Mouse (Mus musculus): Measurements from ENCODE around the gene Aloxe3. TPM values are rescaled to one million over a fixed set of nuclear protein-coding genes. Genes with fewer than 3 reads are reported as not detected.

Aloxe3 gene
- polyA plus RNA-seq, 1 experiment from 2014 or later, result 0.18 TPM

GRCm38 (mm10) chr11:69128426-69129122 lies 2.9 kb downstream of the Aloxe3 start:
- DNase-seq (no peak), ATAC-seq (no peak)
- H3K36me3 ChIP-seq (replicated peaks; ENCODE audit: insufficient read depth, low read length), result no peaks in the 10 kb centered on the region
- no peaks in the 10 kb centered on the region for H3K9me3 ChIP-seq (ENCODE audit: low read length)
- no peak overlapping the region for H3K27ac ChIP-seq (ENCODE audit: low read depth)
- no peak overlapping the region for H3K4me3 ChIP-seq (ENCODE audit: low read depth, low read length)
- 49% methylated on average over 8 of the region's 8 CpGs for WGBS (ENCODE audit: insufficient replicate concordance)
- no peak overlapping the region for H3K9ac ChIP-seq (replicated peaks)
- no peaks in the 10 kb centered on the region for H3K27me3 ChIP-seq (ENCODE audit: insufficient read depth, low read length)
- TF ChIP-seq EP300 (IDR thresholded peaks at IDR 0.05; ENCODE audit: low read depth), result no peak
- TF ChIP-seq CTCF (IDR thresholded peaks at IDR 0.05; ENCODE audit: low read depth), result no peak
- no peak overlapping the region for H3K4me2 ChIP-seq (ENCODE audit: low read depth, low read length)
- H3K4me1 ChIP-seq (ENCODE audit: insufficient read depth), result peaks cover 21% of the 10 kb centered on the region

GRCm38 (mm10) chr11:69133566-69133922 lies 7.8 kb downstream of the Aloxe3 start:
- peak; percentile 50 for ATAC-seq
- Histone ChIP-seq H3K4me2 (ENCODE audit: low read depth, low read length) (peak overlapping the region; percentile 69; the same call in 1 of the 2 replicates), H3K36me3 (replicated peaks; ENCODE audit: insufficient read depth, low read length) (no peaks in the 10 kb centered on the region), H3K9me3 (ENCODE audit: low read length) (no peaks in the 10 kb centered on the region), H3K27me3 (ENCODE audit: insufficient read depth, low read length) (no peaks in the 10 kb centered on the region), H3K4me3 (ENCODE audit: low read depth, low read length) (no peak overlapping the region), H3K4me1 (ENCODE audit: insufficient read depth) (peaks cover 19% of the 10 kb centered on the region), H3K27ac (ENCODE audit: low read depth) (no peak overlapping the region), H3K9ac (replicated peaks) (no peak overlapping the region)
- no peak for TF ChIP-seq CTCF (IDR thresholded peaks at IDR 0.05; ENCODE audit: low read depth)
- no peak for TF ChIP-seq EP300 (IDR thresholded peaks at IDR 0.05; ENCODE audit: low read depth)
- WGBS (ENCODE audit: insufficient replicate concordance), result 49% methylated on average over 5 of the region's 5 CpGs
- DNase-seq, result no peak

GRCm38 (mm10) chr11:69133923-69134621 lies 8.4 kb downstream of the Aloxe3 start:
- WGBS (ENCODE audit: insufficient replicate concordance), result 4% methylated on average over 34 of the region's 34 CpGs
- Histone ChIP-seq H3K27ac (ENCODE audit: low read depth) (no peak overlapping the region), H3K4me2 (ENCODE audit: low read depth, low read length) (peak overlapping the region; percentile 69), H3K27me3 (ENCODE audit: insufficient read depth, low read length) (no peaks in the 10 kb centered on the region), H3K4me3 (ENCODE audit: low read depth, low read length) (peak overlapping the region; percentile 36), H3K9ac (replicated peaks) (no peak overlapping the region), H3K36me3 (replicated peaks; ENCODE audit: insufficient read depth, low read length) (no peaks in the 10 kb centered on the region), H3K4me1 (ENCODE audit: insufficient read depth) (peaks cover 19% of the 10 kb centered on the region), H3K9me3 (ENCODE audit: low read length) (no peaks in the 10 kb centered on the region)
- DNase-seq (peak; percentile 73), ATAC-seq (peak; percentile 79)
- peak; percentile 46 for TF ChIP-seq CTCF (IDR thresholded peaks at IDR 0.05; ENCODE audit: low read depth)
- TF ChIP-seq EP300 (IDR thresholded peaks at IDR 0.05; ENCODE audit: low read depth), result no peak

- WGBS (ENCODE audit: insufficient replicate concordance), result 43% methylated on average over 8 of the region's 8 CpGs
- H3K27ac ChIP-seq (ENCODE audit: low read depth), result no peak overlapping the region
- no peak for DNase-seq
- TF ChIP-seq EP300 (IDR thresholded peaks at IDR 0.05; ENCODE audit: low read depth), result no peak
- TF ChIP-seq CTCF (IDR thresholded peaks at IDR 0.05; ENCODE audit: low read depth), result no peak
- no peaks in the 10 kb centered on the region for H3K27me3 ChIP-seq (ENCODE audit: insufficient read depth, low read length)
- no peaks in the 10 kb centered on the region for H3K9me3 ChIP-seq (ENCODE audit: low read length)
- no peak for ATAC-seq
- no peaks in the 10 kb centered on the region for H3K36me3 ChIP-seq (replicated peaks; ENCODE audit: insufficient read depth, low read length)
- peak overlapping the region; percentile 69 for H3K4me2 ChIP-seq (ENCODE audit: low read depth, low read length)
- H3K4me1 ChIP-seq (ENCODE audit: insufficient read depth), result peaks cover 19% of the 10 kb centered on the region
- no peak overlapping the region for H3K4me3 ChIP-seq (ENCODE audit: low read depth, low read length)
- no peak overlapping the region for H3K9ac ChIP-seq (replicated peaks)
Observed at GRCm38 (mm10) chr11:69134622-69134968, 8.9 kb downstream of the Aloxe3 start.

- Histone ChIP-seq H3K27ac (ENCODE audit: low read depth) (no peak overlapping the region), H3K4me3 (ENCODE audit: low read depth, low read length) (no peak overlapping the region), H3K9me3 (ENCODE audit: low read length) (no peaks in the 10 kb centered on the region), H3K27me3 (ENCODE audit: insufficient read depth, low read length) (no peaks in the 10 kb centered on the region), H3K9ac (replicated peaks) (no peak overlapping the region), H3K36me3 (replicated peaks; ENCODE audit: insufficient read depth, low read length) (no peaks in the 10 kb centered on the region), H3K4me2 (ENCODE audit: low read depth, low read length) (no peak overlapping the region), H3K4me1 (ENCODE audit: insufficient read depth) (peaks cover 19% of the 10 kb centered on the region)
- WGBS (ENCODE audit: insufficient replicate concordance), result 61% methylated on average over 6 of the region's 6 CpGs
- no peak for TF ChIP-seq CTCF (IDR thresholded peaks at IDR 0.05; ENCODE audit: low read depth)
- no peak for DNase-seq
- no peak for ATAC-seq
Observed at GRCm38 (mm10) chr11:69135361-69135760, 9.7 kb downstream of the Aloxe3 start.

GRCm38 (mm10) chr11:69147546-69147945 lies 21.9 kb downstream of the Aloxe3 start:
- H3K9ac ChIP-seq (replicated peaks), result no peak overlapping the region
- no peak overlapping the region for H3K4me2 ChIP-seq (ENCODE audit: low read depth, low read length)
- ATAC-seq, result no peak
- H3K36me3 ChIP-seq (replicated peaks; ENCODE audit: insufficient read depth, low read length), result no peaks in the 10 kb centered on the region
- H3K4me1 ChIP-seq (ENCODE audit: insufficient read depth), result 0 out of 2 replicates have a peak, but pooled peaks cover 3% of the 10 kb centered on the region
- DNase-seq, result no peak
- H3K9me3 ChIP-seq (ENCODE audit: low read length), result no peaks in the 10 kb centered on the region
- H3K27ac ChIP-seq (ENCODE audit: low read depth), result no peak overlapping the region
- TF ChIP-seq CTCF (IDR thresholded peaks at IDR 0.05; ENCODE audit: low read depth) (no peak), EP300 (IDR thresholded peaks at IDR 0.05; ENCODE audit: low read depth) (no peak)
- no peak overlapping the region for H3K4me3 ChIP-seq (ENCODE audit: low read depth, low read length)
- H3K27me3 ChIP-seq (ENCODE audit: insufficient read depth, low read length), result peaks cover 4% of the 10 kb centered on the region
- 73% methylated on average over 7 of the region's 7 CpGs for WGBS (ENCODE audit: insufficient replicate concordance)
